ENCODE assay signal across 25 mouse cellular contexts in the genomic region with DNA sequence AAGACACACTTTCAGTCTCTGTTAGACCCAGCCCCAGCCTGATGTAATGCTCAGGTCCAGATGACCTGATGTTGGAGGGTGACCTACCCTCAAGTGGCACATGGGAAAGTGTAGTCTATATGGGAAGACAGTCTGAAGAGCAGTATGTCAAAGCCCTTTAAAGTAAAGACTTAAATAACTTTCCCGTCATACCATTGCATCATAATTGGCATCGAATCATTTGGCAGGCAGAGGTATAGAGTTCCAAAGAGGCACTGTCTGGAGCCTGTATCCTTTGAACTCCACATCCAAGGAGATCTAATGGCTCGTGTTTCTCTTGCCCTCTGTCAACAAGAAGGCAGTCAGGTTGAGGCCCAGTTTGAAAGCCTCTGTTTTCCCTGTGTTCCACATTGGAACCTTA. TPM values are rescaled to one million over a fixed set of nuclear protein-coding genes. Genes with fewer than 3 reads are reported as not detected.
DNase-seq lines count a peak whose midpoint lies in the region; TF ChIP-seq lines count a peak whose summit lies in the region.
"Had no signal": no experiment of that assay in that cellular context is flagged by ENCODE, and none has a peak within 500 bp of the region (broad histone marks: within the 10 kb centered on the region; RNA-seq: fewer than 3 reads in every experiment).

No protein-coding gene starts in this region.

- no peak overlapping the region for H3K4me2 ChIP-seq in myocyte (ENCODE audit: low read depth)
- H3K4me2 ChIP-seq: heart, embryonic 11.5 days; heart, embryonic 15.5 days; hindbrain, embryonic 13.5 days; intestine, embryonic 15.5 days had no signal

- H3K27me3 ChIP-seq in liver, adult 2 months (ENCODE audit: control insufficient read depth, insufficient read depth, low read length): peaks cover 2% of the 10 kb centered on the region; the same call in 1 of the 2 replicates
- H3K27me3 ChIP-seq in myocyte (ENCODE audit: control insufficient read depth, insufficient read depth, insufficient read length): no peaks in the 10 kb centered on the region
- H3K27me3 ChIP-seq: CH12.LX; heart, embryonic 15.5 days; hindbrain, embryonic 13.5 days; intestine, embryonic 15.5 days had no signal

- H3K4me1 ChIP-seq in liver, adult 2 months (ENCODE audit: control insufficient read depth, insufficient read depth, low read length): no peaks in the 10 kb centered on the region
- H3K4me1 ChIP-seq: heart, embryonic 15.5 days; hindbrain, embryonic 10.5 days; hindbrain, embryonic 13.5 days; intestine, embryonic 15.5 days had no signal

- TF ChIP-seq POLR2A in liver, adult 2 months (IDR thresholded peaks at IDR 0.05; ENCODE audit: extremely low read depth, insufficient read depth, low read length): no peak
- no peak for TF ChIP-seq POLR2A in myocyte (IDR thresholded peaks at IDR 0.05; ENCODE audit: insufficient read length, low read depth)

- H3K79me2 ChIP-seq in liver, adult 2 months (ENCODE audit: control insufficient read depth, insufficient read depth, low read length): no peaks in the 10 kb centered on the region
- no peaks in the 10 kb centered on the region for H3K79me2 ChIP-seq in myocyte (ENCODE audit: control insufficient read depth, insufficient read depth)

- no peak overlapping the region for H3K27ac ChIP-seq in liver, adult 2 months (replicated peaks; ENCODE audit: insufficient read depth, low read depth, low read length)
- H3K27ac ChIP-seq: heart, embryonic 15.5 days; hindbrain, embryonic 10.5 days; hindbrain, embryonic 13.5 days; intestine, embryonic 15.5 days had no signal

- no peak overlapping the region for H3K4me3 ChIP-seq in liver, adult 2 months (ENCODE audit: insufficient read depth, low read depth, low read length)
- H3K4me3 ChIP-seq in myocyte: no peak overlapping the region
- H3K4me3 ChIP-seq: heart, embryonic 15.5 days; hindbrain, embryonic 10.5 days; hindbrain, embryonic 13.5 days; intestine, embryonic 15.5 days had no signal

- H3K36me3 ChIP-seq in liver, adult 2 months (ENCODE audit: control insufficient read depth, insufficient read depth, low read length): no peaks in the 10 kb centered on the region
- H3K36me3 ChIP-seq in myocyte (ENCODE audit: control insufficient read depth, insufficient read depth): no peaks in the 10 kb centered on the region
- H3K36me3 ChIP-seq: G1E; heart, embryonic 15.5 days; hindbrain, embryonic 10.5 days; hindbrain, embryonic 13.5 days; intestine, embryonic 15.5 days had no signal

- peak; percentile 27 for DNase-seq in adrenal gland, postnatal 10 days
- DNase-seq in adrenal gland, postnatal 36 days: no peak
- peak; percentile 6 for DNase-seq in liver, adult 2 months (ENCODE audit: extremely low read depth, low read depth, low spot score)
- DNase-seq in liver: no peak
- peak; percentile 49 for DNase-seq in NIH3T3 (ENCODE audit: low read depth)
- DNase-seq in thymus, postnatal 10 days (ENCODE audit: low spot score in 2 of 2): no peak
- DNase-seq in layer of hippocampus, postnatal 25 days (ENCODE audit: extremely low spot score in 1 of 2, low spot score in 1 of 2): no peak
- DNase-seq: adrenal gland, adult 8-10 months; B cell, adult 2 months; cerebellum, adult 11-12 months; cerebellum, adult 8-10 months; cerebellum, postnatal 10 days; cerebellum, postnatal 36 days; forebrain, postnatal 0 days; gastrocnemius, postnatal 25 days; heart, postnatal 36 days had no signal

- WGBS in liver, adult 2 months: 36% methylated on average over 3 of the region's 3 CpGs

- TF ChIP-seq CTCF in liver, adult 2 months (IDR thresholded peaks at IDR 0.05; ENCODE audit: low read depth, low read length): no peak

- no peak overlapping the region for H3ac ChIP-seq in myocyte (ENCODE audit: control insufficient read depth, insufficient read length)

- H3K9ac ChIP-seq in liver, adult 2 months (ENCODE audit: low read depth, low read length): no peak overlapping the region
- H3K9ac ChIP-seq: forebrain, postnatal 0 days; heart, embryonic 15.5 days; hindbrain, embryonic 13.5 days; intestine, embryonic 15.5 days had no signal

TF ChIP-seq in myocyte, 11 proteins besides CTCF, POLR2A, EP300 and RAD21:
- TF ChIP-seq CEBPB (IDR thresholded peaks at IDR 0.05; ENCODE audit: insufficient read depth, poor library complexity, severe bottlenecking) (peak; percentile 61; the same call in 1 of the 2 replicates), MYOG (IDR thresholded peaks at IDR 0.05; ENCODE audit: control insufficient read depth in 1 of 3, insufficient read depth in 1 of 3, insufficient read length in 2 of 3, low read depth in 2 of 3) (no peak)

RNA-seq across cellular contexts. Expression of a gene that starts 22.7 kb away (rescaled TPM):
- total RNA-seq in adrenal gland, postnatal 10 days (2021): 10 to 100 TPM; 10.7 to 15.4 TPM
- total RNA-seq in adrenal gland, postnatal 36 days (2021): 10 to 100 TPM; 12.3 to 15.6 TPM
- 0.92 and 1.2 TPM in 2 replicates for total RNA-seq in liver, adult 2 months (2014; rRNA removed)
- 0.11 and 0.24 TPM in 2 replicates for polyA plus RNA-seq in liver, adult 2 months (2012; rRNA removed)
- 2.0 TPM for polyA plus RNA-seq in myocyte (2012; fragmentation: generic; extraction: Trizol)
- 10 to 100 TPM; 39.0 to 46.5 TPM for total RNA-seq in layer of hippocampus, postnatal 25 days (2021)
- polyA plus RNA-seq: activated CD4-positive, CD25-positive, alpha-beta regulatory T cell, adult 4 months; G1E had no signal

Comparison
In these comparisons a context has a peak if more than half of its experiments do, and no peak if none do; other contexts are left out.
1. DNase-seq: peak in adrenal gland, postnatal 10 days (single experiment), liver, adult 2 months (single experiment) and NIH3T3 (single experiment); none in adrenal gland, postnatal 36 days (0 of 2), liver (single experiment), thymus, postnatal 10 days (0 of 2) and layer of hippocampus, postnatal 25 days (0 of 2).